Mouse (Mus musculus) heart, postnatal 0 days (tissue): ENCODE data around the gene AI464131. TPM values are rescaled to one million over a fixed set of nuclear protein-coding genes. Genes with fewer than 3 reads are reported as not detected.

Experiments
- ATAC-seq: fragments of 200-750 bp; cut with Nextera tagmentation; 2 replicates; pipeline ENCODE4 v1.8.0; 2017; ENCODE audit warnings: low read depth, moderate number of reproducible peaks, moderate library complexity; ENCODE audit not compliant: insufficient read depth
- DNase-seq: peaks from one replicate; pipeline ENCODE4 v3.0.0-alpha.2; 2016; ENCODE audit warnings: low spot score
- H3K27ac ChIP-seq: fragments of 300-500 bp; sonication (generic); 2 replicates; pipeline ENCODE4 v1.5.1; 2014; ENCODE audit warnings: low read depth, mild to moderate bottlenecking
- H3K27me3 ChIP-seq: fragments of 300-500 bp; sonication (generic); 2 replicates; pipeline ENCODE4 v1.6.1; 2014; ENCODE audit warnings: low read length, mixed read lengths; ENCODE audit not compliant: control insufficient read depth, insufficient read depth
- H3K36me3 ChIP-seq: fragments of 300-500 bp; sonication (generic); replicated peaks from 2 replicates; pipeline ENCODE4 v1.6.1; 2014; ENCODE audit warnings: low read length, mixed read lengths; ENCODE audit not compliant: control insufficient read depth, insufficient read depth
- H3K4me1 ChIP-seq: fragments of 300-500 bp; sonication (generic); 2 replicates; pipeline ENCODE4 v1.6.1; 2014; ENCODE audit warnings: antibody characterized with exemption; ENCODE audit not compliant: control insufficient read depth, insufficient read depth
- H3K4me2 ChIP-seq: fragments of 300-500 bp; sonication (generic); 2 replicates; pipeline ENCODE4 v1.6.1; 2014; ENCODE audit warnings: low read depth, mild to moderate bottlenecking, low read length, moderate library complexity
- H3K4me3 ChIP-seq: fragments of 300-500 bp; sonication (generic); 2 replicates; pipeline ENCODE4 v1.5.1; 2014; ENCODE audit warnings: low read depth, low read length
- H3K9ac ChIP-seq: fragments of 300-500 bp; sonication (generic); replicated peaks from 2 replicates; pipeline ENCODE4 v1.6.1; 2014; ENCODE audit warnings: low read depth, low read length, mixed read lengths
- H3K9me3 ChIP-seq: fragments of 300-500 bp; sonication (generic); replicated peaks from 2 replicates; pipeline ENCODE4 v1.6.1; 2016; ENCODE audit warnings: low read length; ENCODE audit not compliant: control insufficient read depth
- CTCF ChIP-seq: IDR thresholded peaks from 2 replicates; pipeline ENCODE4 v1.5.1; 2016; ENCODE audit warnings: antibody characterized with exemption, control low read depth, low read depth
- EP300 ChIP-seq: IDR thresholded peaks from 2 replicates; pipeline ENCODE4 v1.6.1; 2016; ENCODE audit warnings: antibody characterized with exemption, low read depth
- WGBS: fragments of 180-500 bp; shearing (Covaris S2); extraction: QIAGEN DNeasy Blood & Tissue Kit; methylation state at CpG from one replicate; pipeline ENCODE4 v1.1.7; 2014; 5-methylcytosine and 5-hydroxymethylcytosine counted together
- polyA plus RNA-seq: library from polyadenylated mRNA; unstranded; fragments of >200 nt; fragmentation: Nextera tagmentation; extraction: Ambion mirVana; gene quantifications from 2 replicates; pipeline ENCODE4 v1.2.1, GENCODE M21; 2015
- total RNA-seq: library from RNA; depleted of rRNA; stranded (reverse); fragments of >200 nt; gene quantifications from 2 replicates; pipeline ENCODE4 v1.2.3, GENCODE M21; 2014; ENCODE audit warnings: low replicate concordance

Gene AI464131
- total and polyA plus RNA-seq, 2 experiments from 2014 or later: 2.5 to 6.3 TPM

GRCm38 (mm10) chr4:41498921-41499391, 3.9 kb downstream of the AI464131 start:
- Histone ChIP-seq H3K36me3 (no peaks in the 10 kb centered on the region), H3K27ac (no peak overlapping the region), H3K4me1 (peaks cover 14% of the 10 kb centered on the region), H3K9ac (no peak overlapping the region), H3K27me3 (peaks cover 60% of the 10 kb centered on the region), H3K9me3 (no peaks in the 10 kb centered on the region), H3K4me3 (peak overlapping the region; percentile 25), H3K4me2 (peak overlapping the region; percentile 1; the same call in 1 of the 2 replicates)
- TF ChIP-seq EP300: no peak
- no peak for TF ChIP-seq CTCF
- 19% methylated on average over 43 of the region's 43 CpGs for WGBS
- ATAC-seq (no peak), DNase-seq (no peak)

- Histone ChIP-seq H3K27ac (no peak overlapping the region), H3K4me2 (peak overlapping the region; percentile 28), H3K27me3 (peaks cover 60% of the 10 kb centered on the region), H3K36me3 (no peaks in the 10 kb centered on the region), H3K4me1 (peaks cover 14% of the 10 kb centered on the region), H3K4me3 (peak overlapping the region; percentile 25), H3K9ac (no peak overlapping the region), H3K9me3 (no peaks in the 10 kb centered on the region)
- 15% methylated on average over 72 of the region's 72 CpGs for WGBS
- TF ChIP-seq EP300 (no peak), CTCF (no peak)
- DNase-seq (no peak), ATAC-seq (no peak)
Observed at GRCm38 (mm10) chr4:41497995-41498845, 4.7 kb downstream of the AI464131 start.

DNA sequence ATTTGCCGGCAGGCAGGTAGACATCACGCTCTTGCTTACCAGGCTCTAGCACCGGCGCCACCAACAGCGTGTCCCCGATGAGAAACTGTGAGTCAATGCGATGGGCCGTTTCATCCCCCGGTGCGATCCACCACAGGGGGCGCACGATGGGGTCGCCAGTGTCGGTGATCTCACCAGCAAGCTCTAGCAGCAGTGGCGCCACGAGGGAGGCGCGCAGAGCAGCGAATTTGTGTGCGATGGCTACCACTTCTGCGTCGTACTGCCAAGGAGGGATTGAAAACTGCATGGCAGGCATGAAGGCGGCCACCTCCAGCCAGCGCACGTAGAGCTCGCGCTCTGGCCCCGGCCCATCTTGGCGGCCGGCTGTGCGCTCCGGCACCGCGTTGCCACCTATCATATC, 5.3 kb downstream of the AI464131 start:
- Histone ChIP-seq H3K9me3 (no peaks in the 10 kb centered on the region), H3K36me3 (no peaks in the 10 kb centered on the region), H3K4me2 (peak overlapping the region; percentile 28), H3K4me1 (peaks cover 13% of the 10 kb centered on the region), H3K9ac (no peak overlapping the region), H3K27ac (no peak overlapping the region), H3K4me3 (peak overlapping the region; percentile 25), H3K27me3 (peaks cover 60% of the 10 kb centered on the region)
- 15% methylated on average over 34 of the region's 34 CpGs for WGBS
- TF ChIP-seq CTCF (peak; percentile 31), EP300 (no peak)
- DNase-seq: no peak
- no peak for ATAC-seq

DNA sequence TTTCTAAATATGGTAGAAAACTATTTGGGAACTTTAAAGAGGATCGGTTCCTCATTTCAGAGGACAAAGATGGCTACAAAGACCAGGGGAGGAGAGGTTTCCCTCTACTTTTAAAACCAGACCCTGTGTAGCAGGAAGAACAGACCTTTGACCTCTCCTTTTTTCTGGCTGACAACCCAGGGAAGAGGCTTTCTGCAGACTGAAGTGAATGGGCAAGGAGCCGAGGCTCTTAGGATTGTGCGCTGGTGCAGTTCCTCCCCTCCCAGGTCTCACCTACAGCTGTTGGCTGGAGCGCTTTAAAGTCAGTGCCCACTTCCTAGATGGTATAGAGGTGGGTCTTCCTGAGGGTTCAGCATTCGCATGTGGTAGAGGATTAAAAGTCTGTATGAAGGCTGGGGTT, 5.8 kb downstream of the AI464131 start:
- H3K4me1 ChIP-seq: peaks cover 8% of the 10 kb centered on the region; the same call in 1 of the 2 replicates
- H3K4me3 ChIP-seq: no peak overlapping the region
- no peak overlapping the region for H3K4me2 ChIP-seq
- DNase-seq (no peak), ATAC-seq (no peak)
- H3K27me3 ChIP-seq: peaks cover 56% of the 10 kb centered on the region
- TF ChIP-seq EP300 (no peak), CTCF (no peak)
- H3K36me3 ChIP-seq: no peaks in the 10 kb centered on the region
- H3K27ac ChIP-seq: no peak overlapping the region
- H3K9ac ChIP-seq: no peak overlapping the region
- no peaks in the 10 kb centered on the region for H3K9me3 ChIP-seq
- WGBS: 75% methylated on average over 5 of the region's 5 CpGs

DNA sequence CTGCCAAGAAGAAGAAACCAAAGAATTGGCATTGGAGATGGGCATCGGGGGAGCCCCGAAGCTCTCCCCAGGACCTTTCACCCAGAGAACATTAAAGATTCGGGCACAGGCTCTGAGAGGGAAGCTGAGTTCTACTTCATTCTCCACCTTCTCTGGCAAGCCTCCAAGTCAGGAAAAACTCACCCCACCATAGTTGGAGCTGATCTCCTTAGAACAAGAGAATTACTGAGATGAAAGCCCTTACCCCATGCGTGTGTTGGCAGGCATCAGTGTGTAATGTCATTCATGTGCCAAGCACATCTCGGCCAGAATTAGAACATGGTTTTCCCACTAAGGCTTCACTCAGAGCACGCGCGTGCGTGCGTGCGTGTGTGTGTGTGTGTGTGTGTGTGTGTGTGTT, 7.0 kb downstream of the AI464131 start:
- TF ChIP-seq EP300: no peak
- Histone ChIP-seq H3K4me2 (no peak overlapping the region), H3K9me3 (no peaks in the 10 kb centered on the region), H3K4me3 (no peak overlapping the region), H3K36me3 (no peaks in the 10 kb centered on the region), H3K9ac (no peak overlapping the region), H3K27ac (no peak overlapping the region), H3K27me3 (peaks cover 46% of the 10 kb centered on the region), H3K4me1 (peaks cover 7% of the 10 kb centered on the region; the same call in 1 of the 2 replicates)
- WGBS: 61% methylated on average over 11 of the region's 11 CpGs
- ATAC-seq: peak; percentile 43
- DNase-seq: peak; percentile 36
